Mouse (Mus musculus) neutrophil, adult 5-6 weeks (primary cell): ENCODE measurements around the gene Ifit1bl1. TPM values are rescaled to one million over a fixed set of nuclear protein-coding genes. Genes with fewer than 3 reads are reported as not detected.
"Not testable (repeated sequence)": the region's sequence is repeated elsewhere in the genome, so short reads cannot be mapped to it uniquely, and the experiment has no call there.

ENCODE experiments used
- ATAC-seq: fragments of 151-379, 151-347 bp; 2 replicates; pipeline ENCODE4 v1.8.0; 2017; ENCODE audit warnings: mild to moderate bottlenecking, moderate TSS enrichment; ENCODE audit not compliant: insufficient number of reproducible peaks, poor library complexity, low FRiP score, severe bottlenecking; ENCODE audit errors: extremely low read depth
- total RNA-seq: library from RNA; stranded (forward); fragments of 200-1000 nt; gene quantifications from 2 replicates; pipeline ENCODE4 v1.2.3, GENCODE M21; 2017

Ifit1bl1 gene
- total RNA-seq: 40.4 and 41.9 TPM in 2 replicates

GRCm38 (mm10) chr19:34601888-34602287 lies at the start of gene Ifit1bl1:
Ifit1bl1 (minus strand) TSS chr19:34601956.
- ATAC-seq: peak; percentile 66

- ATAC-seq: no peak
Measured at GRCm38 (mm10) chr19:34650997-34651396, 49.2 kb upstream of the Ifit1bl1 start.

DNA sequence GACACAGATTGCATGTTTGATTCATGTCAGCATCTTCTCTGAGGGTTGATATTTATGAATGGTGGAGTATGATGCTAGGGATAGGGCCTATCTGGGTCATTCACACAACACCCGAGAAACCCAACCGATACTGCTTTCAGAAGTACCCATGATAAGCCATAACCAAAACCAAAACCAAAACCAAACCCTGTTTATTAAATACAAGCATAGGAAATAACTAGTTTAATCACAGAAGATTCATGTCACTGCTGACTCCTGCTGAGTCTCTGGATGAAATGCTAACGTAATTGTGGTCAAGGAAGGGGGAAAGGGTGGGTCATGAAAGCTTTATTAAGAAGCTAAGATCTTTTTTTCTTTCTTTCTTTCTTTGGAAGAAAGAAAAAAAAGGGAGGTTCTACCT lies 48.5 kb upstream of the Ifit1bl1 start:
- ATAC-seq: no peak

DNA sequence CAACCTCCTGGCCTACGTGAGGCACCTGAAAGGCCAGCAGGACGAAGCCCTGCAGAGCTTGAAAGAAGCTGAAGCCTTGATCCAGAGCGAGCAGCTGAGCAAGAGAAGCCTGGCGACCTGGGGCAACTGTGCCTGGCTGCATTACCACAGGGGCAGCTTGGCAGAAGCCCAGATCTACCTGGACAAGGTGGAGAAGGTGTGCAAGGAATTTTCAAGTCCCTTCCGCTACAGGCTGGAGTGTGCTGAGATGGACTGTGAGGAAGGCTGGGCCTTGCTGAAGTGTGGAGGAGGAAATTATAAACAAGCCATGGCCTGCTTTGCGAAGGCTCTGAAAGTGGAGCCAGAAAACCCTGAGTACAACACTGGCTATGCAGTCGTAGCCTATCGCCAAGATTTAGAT lies 45.9 kb upstream of the Ifit1bl1 start:
- not testable (repeated sequence) for ATAC-seq

GRCm38 (mm10) chr19:34642616-34643015 lies 40.9 kb upstream of the Ifit1bl1 start:
- no peak for ATAC-seq

GRCm38 (mm10) chr19:34640623-34641022 lies 38.9 kb upstream of the Ifit1bl1 start, which contains the start of the genes Ifit1bl2 and Ifit1:
Ifit1bl2 (minus strand) TSS chr19:34640743.
Ifit1 (plus strand) TSS chr19:34640871.
- peak; percentile 81 for ATAC-seq

- peak; percentile 70 for ATAC-seq
Measured at GRCm38 (mm10) chr19:34636933-34637557, 35.3 kb upstream of the Ifit1bl1 start.

DNA sequence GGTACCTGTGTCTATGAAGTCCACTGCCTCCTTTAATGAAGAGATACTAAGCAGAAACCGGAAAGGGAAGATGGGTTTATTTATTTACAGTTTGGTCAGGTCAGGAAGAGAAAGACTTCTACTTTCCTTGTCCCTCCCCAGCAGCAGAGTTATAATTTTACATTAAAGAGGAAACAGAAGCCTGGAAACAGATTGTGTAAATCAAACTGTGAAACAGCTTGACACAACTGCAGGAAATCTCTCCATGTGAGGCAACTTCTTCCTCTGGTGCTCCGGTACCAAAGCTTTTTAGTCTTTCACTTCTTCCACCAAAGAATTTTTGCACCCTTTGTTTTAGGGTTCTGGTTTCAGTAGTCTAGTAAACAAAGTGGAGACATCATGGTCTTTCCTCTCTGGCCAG lies 31.7 kb upstream of the Ifit1bl1 start:
- ATAC-seq: no peak

DNA sequence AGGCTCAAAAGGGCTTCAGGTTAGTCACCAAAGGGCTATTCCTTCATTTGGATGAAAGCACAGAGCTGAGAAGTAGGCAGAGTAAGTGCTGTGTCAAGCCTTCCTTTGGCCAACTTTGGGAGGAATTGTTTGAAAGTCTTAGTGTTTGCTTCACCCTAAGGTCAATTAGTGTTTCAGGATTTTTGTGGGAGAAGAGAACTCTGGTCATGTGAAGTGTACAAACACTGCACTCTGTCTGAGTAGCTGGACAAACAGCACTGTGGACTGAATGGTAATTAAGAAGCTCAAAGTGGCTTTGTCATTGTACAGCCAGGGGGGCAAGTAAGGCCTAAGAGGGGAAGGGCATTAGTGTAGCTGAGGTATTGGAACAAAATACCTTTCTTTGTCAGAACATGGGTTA lies 29.7 kb upstream of the Ifit1bl1 start:
- ATAC-seq: no peak

- no peak for ATAC-seq
Measured at GRCm38 (mm10) chr19:34627496-34627895, 25.7 kb upstream of the Ifit1bl1 start.

DNA sequence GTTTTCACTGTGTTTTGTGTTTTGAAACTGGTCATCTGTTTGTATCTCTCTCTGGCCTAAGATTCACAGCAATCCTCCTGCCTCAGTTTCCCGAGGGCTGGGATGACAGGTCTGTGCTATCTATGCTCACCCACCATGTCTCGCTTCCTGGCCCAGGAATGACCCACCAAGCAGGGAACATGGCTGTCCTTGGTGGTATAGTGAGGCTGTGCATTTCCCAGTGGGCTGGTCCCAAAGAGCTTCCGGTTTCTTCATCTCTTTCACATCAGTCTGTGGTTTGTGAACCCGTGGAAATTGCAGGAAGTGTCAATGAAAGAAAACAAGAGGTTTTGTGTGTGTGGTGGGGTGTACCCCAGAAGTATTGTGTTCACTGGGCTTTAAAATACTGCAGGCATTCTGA lies 22.9 kb upstream of the Ifit1bl1 start:
- ATAC-seq: no peak

DNA sequence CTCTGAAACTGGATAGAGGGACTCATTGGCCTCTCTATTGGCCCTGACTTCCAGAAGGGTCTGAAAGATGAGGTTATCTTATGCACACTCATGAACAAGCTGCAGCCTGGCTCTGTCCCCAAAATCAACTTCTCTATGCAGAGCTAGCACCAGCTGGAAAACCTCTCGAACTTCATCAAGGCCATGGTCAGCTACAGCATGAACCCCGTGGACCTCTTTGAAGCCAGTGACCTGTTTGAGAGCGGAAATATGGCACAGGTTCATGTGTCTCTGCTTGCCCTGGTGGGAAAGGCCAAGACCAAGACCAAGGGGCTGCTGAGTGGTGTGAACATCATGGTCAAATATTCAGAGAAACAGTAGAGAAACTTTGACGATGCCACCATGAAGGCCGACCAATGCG lies 22.0 kb upstream of the Ifit1bl1 start:
- ATAC-seq: no peak

DNA sequence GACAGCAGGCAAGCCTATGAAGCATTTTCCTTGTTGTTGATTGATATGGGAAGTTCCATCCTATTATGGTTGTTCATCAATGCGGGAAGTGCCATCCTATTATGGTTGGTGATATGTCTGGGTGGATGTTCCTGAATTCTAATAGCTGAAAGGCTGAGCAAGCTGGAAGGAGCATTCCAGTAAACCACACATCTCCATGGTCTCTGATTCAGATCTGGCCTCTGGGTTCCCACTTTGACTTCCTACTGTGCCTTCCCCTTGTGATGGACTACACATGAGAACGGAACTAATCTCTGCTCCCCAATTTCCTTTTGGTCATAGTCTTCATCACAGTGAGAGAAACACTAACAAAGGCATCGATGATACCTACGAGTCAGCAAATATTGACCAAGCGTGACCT lies 19.1 kb upstream of the Ifit1bl1 start:
- ATAC-seq: no peak

GRCm38 (mm10) chr19:34612243-34613001 lies 10.7 kb upstream of the Ifit1bl1 start:
- ATAC-seq: not testable (repeated sequence)

DNA sequence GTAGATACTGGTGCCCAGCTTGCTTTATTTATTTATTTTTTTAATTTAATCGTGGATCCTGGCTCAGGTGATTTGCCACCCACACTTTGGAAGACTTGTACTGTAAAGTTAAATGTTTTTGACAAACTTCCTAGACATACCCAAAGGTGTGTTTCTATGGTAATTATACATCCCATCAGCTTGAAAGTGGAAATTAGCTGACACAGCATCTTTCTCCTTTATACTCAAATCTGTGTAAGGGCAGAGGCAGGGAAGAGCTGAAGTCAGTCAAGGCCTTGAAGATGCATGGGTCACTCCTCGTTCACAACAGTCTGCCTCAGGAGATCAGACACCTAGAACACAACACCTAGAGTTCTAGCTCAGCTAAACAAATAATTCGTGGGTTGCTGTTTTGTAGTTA lies 8.4 kb upstream of the Ifit1bl1 start:
- ATAC-seq: not testable (repeated sequence)

- peak; percentile 73 for ATAC-seq
Measured at GRCm38 (mm10) chr19:34607237-34608051, 5.7 kb upstream of the Ifit1bl1 start, which contains the start of gene Ifit3b. Ifit3b (plus strand) TSS chr19:34607970.

DNA sequence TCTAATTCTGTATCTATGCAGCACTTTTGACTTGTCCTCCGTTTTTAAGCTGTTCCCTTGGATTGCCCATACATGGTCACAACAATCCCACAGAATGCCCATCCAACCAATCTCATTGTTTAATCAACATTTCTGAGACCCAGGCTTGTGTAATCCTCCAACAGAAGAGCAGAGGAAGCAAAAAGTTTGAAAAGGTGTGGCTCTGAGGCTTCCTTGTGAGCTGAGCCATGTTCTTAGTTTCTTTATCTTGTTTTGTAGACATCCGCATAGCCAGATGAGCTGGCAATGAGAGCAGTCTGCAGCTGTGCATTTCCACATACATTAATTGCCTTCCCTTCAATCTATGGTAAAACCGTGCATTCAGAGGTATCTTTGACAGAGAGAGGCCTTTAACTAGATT lies 3.7 kb upstream of the Ifit1bl1 start:
- no peak for ATAC-seq

- peak; percentile 82 for ATAC-seq
Measured at GRCm38 (mm10) chr19:34599250-34599649, 2.5 kb downstream of the Ifit1bl1 start.

- no peak for ATAC-seq
Measured at GRCm38 (mm10) chr19:34598341-34598740, 3.4 kb downstream of the Ifit1bl1 start.
